Mouse (Mus musculus): ENCODE data around the gene Tnnt1. TPM values are rescaled to one million over a fixed set of nuclear protein-coding genes. Genes with fewer than 3 reads are reported as not detected.

The Tnnt1 gene
- polyA plus RNA-seq, 1 experiment from 2014 or later: 229 TPM

GRCm38 (mm10) chr7:4515853-4516252 is 329 bp downstream of the Tnnt1 start:
- Histone ChIP-seq H3K9ac (no peak overlapping the region), H3K4me3 (no peak overlapping the region), H3K9me3 (no peaks in the 10 kb centered on the region), H3K4me2 (no peak overlapping the region), H3K27me3 (0 out of 2 replicates have a peak, but pooled peaks cover 4% of the 10 kb centered on the region), H3K27ac (peak overlapping the region; percentile 24; the same call in 1 of the 2 replicates), H3K4me1 (peaks cover 11% of the 10 kb centered on the region), H3K36me3 (no peaks in the 10 kb centered on the region)
- WGBS: 44% methylated on average over 6 of the region's 6 CpGs
- no peak for ATAC-seq (ENCODE audit: insufficient number of reproducible peaks, low FRiP score, low TSS enrichment, low read depth)

- Histone ChIP-seq H3K27ac (peak overlapping the region; percentile 48), H3K27me3 (no peaks in the 10 kb centered on the region), H3K9ac (no peak overlapping the region), H3K4me1 (peaks cover 17% of the 10 kb centered on the region), H3K4me3 (peak overlapping the region; percentile 6; the same call in 1 of the 2 replicates), H3K4me2 (peak overlapping the region; percentile 10; the same call in 1 of the 2 replicates), H3K36me3 (no peaks in the 10 kb centered on the region), H3K9me3 (no peaks in the 10 kb centered on the region)
- peak; percentile 31; the same call in 1 of the 2 replicates for ATAC-seq (ENCODE audit: insufficient number of reproducible peaks, low FRiP score, low TSS enrichment, low read depth)
- 50% methylated on average over 6 of the region's 6 CpGs for WGBS
Observed at GRCm38 (mm10) chr7:4513829-4514712, 2.1 kb downstream of the Tnnt1 start.

GRCm38 (mm10) chr7:4513236-4513635 is 2.9 kb downstream of the Tnnt1 start:
- WGBS: 31% methylated on average over 13 of the region's 13 CpGs
- H3K4me2 ChIP-seq: no peak overlapping the region
- H3K27me3 ChIP-seq: no peaks in the 10 kb centered on the region
- H3K4me3 ChIP-seq: no peak overlapping the region
- ATAC-seq (ENCODE audit: insufficient number of reproducible peaks, low FRiP score, low TSS enrichment, low read depth): no peak
- H3K36me3 ChIP-seq: no peaks in the 10 kb centered on the region
- no peaks in the 10 kb centered on the region for H3K9me3 ChIP-seq
- no peak overlapping the region for H3K9ac ChIP-seq
- H3K27ac ChIP-seq: no peak overlapping the region
- H3K4me1 ChIP-seq: peaks cover 17% of the 10 kb centered on the region

GRCm38 (mm10) chr7:4511489-4512224 is 4.5 kb downstream of the Tnnt1 start:
- ATAC-seq (ENCODE audit: insufficient number of reproducible peaks, low FRiP score, low TSS enrichment, low read depth): no peak
- Histone ChIP-seq H3K36me3 (no peaks in the 10 kb centered on the region), H3K4me2 (no peak overlapping the region), H3K9me3 (no peaks in the 10 kb centered on the region), H3K4me1 (peaks cover 17% of the 10 kb centered on the region), H3K9ac (no peak overlapping the region), H3K4me3 (no peak overlapping the region), H3K27me3 (no peaks in the 10 kb centered on the region), H3K27ac (no peak overlapping the region)
- 65% methylated on average over 8 of the region's 8 CpGs for WGBS

GRCm38 (mm10) chr7:4509863-4510608 is 6.1 kb downstream of the Tnnt1 start:
- Histone ChIP-seq H3K9ac (no peak overlapping the region), H3K27me3 (no peaks in the 10 kb centered on the region), H3K4me3 (peak overlapping the region; percentile 15; the same call in 1 of the 2 replicates), H3K27ac (no peak overlapping the region; the same call in 1 of the 2 replicates), H3K9me3 (no peaks in the 10 kb centered on the region), H3K4me2 (0 out of 2 replicates have a peak overlapping the region, but pooled peaks have one; percentile 10), H3K4me1 (peaks cover 17% of the 10 kb centered on the region), H3K36me3 (no peaks in the 10 kb centered on the region)
- 15% methylated on average over 24 of the region's 24 CpGs for WGBS
- ATAC-seq (ENCODE audit: insufficient number of reproducible peaks, low FRiP score, low TSS enrichment, low read depth): 0 out of 2 replicates have a peak, but pooled peaks have one; percentile 53

GRCm38 (mm10) chr7:4508739-4509116 is 7.5 kb downstream of the Tnnt1 start:
- Histone ChIP-seq H3K4me1 (peaks cover 12% of the 10 kb centered on the region; the same call in 1 of the 2 replicates), H3K9me3 (no peaks in the 10 kb centered on the region), H3K27me3 (no peaks in the 10 kb centered on the region), H3K4me3 (no peak overlapping the region), H3K9ac (no peak overlapping the region), H3K4me2 (no peak overlapping the region), H3K36me3 (no peaks in the 10 kb centered on the region), H3K27ac (no peak overlapping the region)
- 87% methylated on average over 8 of the region's 8 CpGs for WGBS
- no peak for ATAC-seq (ENCODE audit: insufficient number of reproducible peaks, low FRiP score, low TSS enrichment, low read depth)

- WGBS: 69% methylated on average over 27 of the region's 32 CpGs
- ATAC-seq (ENCODE audit: insufficient number of reproducible peaks, low FRiP score, low TSS enrichment, low read depth): no peak
- H3K9ac ChIP-seq: no peak overlapping the region
Observed at GRCm38 (mm10) chr7:4508062-4508738, 8.0 kb downstream of the Tnnt1 start.

GRCm38 (mm10) chr7:4507220-4507619 is 9.0 kb downstream of the Tnnt1 start:
- no peak for ATAC-seq (ENCODE audit: insufficient number of reproducible peaks, low FRiP score, low TSS enrichment, low read depth)
- H3K36me3 ChIP-seq: no peaks in the 10 kb centered on the region
- no peaks in the 10 kb centered on the region for H3K27me3 ChIP-seq
- WGBS: 69% methylated on average over 2 of the region's 4 CpGs
- no peak overlapping the region for H3K9ac ChIP-seq
- H3K27ac ChIP-seq: no peak overlapping the region
- no peak overlapping the region for H3K4me2 ChIP-seq
- peaks cover 12% of the 10 kb centered on the region; the same call in 1 of the 2 replicates for H3K4me1 ChIP-seq
- no peaks in the 10 kb centered on the region for H3K9me3 ChIP-seq
- H3K4me3 ChIP-seq: no peak overlapping the region

More at GRCm38 (mm10) chr7:4508062-4508738, 8.0 kb downstream of the Tnnt1 start:
- no peaks in the 10 kb centered on the region for H3K9me3 ChIP-seq
- H3K4me2 ChIP-seq: no peak overlapping the region
- H3K4me3 ChIP-seq: no peak overlapping the region
- H3K27me3 ChIP-seq: no peaks in the 10 kb centered on the region
- H3K27ac ChIP-seq: no peak overlapping the region
- no peaks in the 10 kb centered on the region for H3K36me3 ChIP-seq
- H3K4me1 ChIP-seq: peaks cover 12% of the 10 kb centered on the region; the same call in 1 of the 2 replicates

- no peak for ATAC-seq (ENCODE audit: insufficient number of reproducible peaks, low FRiP score, low TSS enrichment, low read depth)
- no peaks in the 10 kb centered on the region for H3K36me3 ChIP-seq
- H3K9me3 ChIP-seq: no peaks in the 10 kb centered on the region
- 64% methylated on average over 11 of the region's 11 CpGs for WGBS
- no peak overlapping the region for H3K9ac ChIP-seq
- no peak overlapping the region for H3K4me3 ChIP-seq
- no peaks in the 10 kb centered on the region for H3K27me3 ChIP-seq
- H3K27ac ChIP-seq: no peak overlapping the region
- no peak overlapping the region for H3K4me2 ChIP-seq
- H3K4me1 ChIP-seq: peaks cover 15% of the 10 kb centered on the region
Observed at GRCm38 (mm10) chr7:4504646-4505435, 11.3 kb downstream of the Tnnt1 start.

GRCm38 (mm10) chr7:4503858-4504257 is 12.3 kb downstream of the Tnnt1 start:
- H3K4me3 ChIP-seq: no peak overlapping the region
- 84% methylated on average over 5 of the region's 5 CpGs for WGBS
- no peaks in the 10 kb centered on the region for H3K27me3 ChIP-seq
- 0 out of 2 replicates have a peak, but pooled peaks cover 2% of the 10 kb centered on the region for H3K36me3 ChIP-seq
- no peak overlapping the region for H3K9ac ChIP-seq
- no peak overlapping the region for H3K27ac ChIP-seq
- ATAC-seq (ENCODE audit: insufficient number of reproducible peaks, low FRiP score, low TSS enrichment, low read depth): no peak
- H3K4me1 ChIP-seq: peaks cover 20% of the 10 kb centered on the region
- H3K4me2 ChIP-seq: no peak overlapping the region
- H3K9me3 ChIP-seq: no peaks in the 10 kb centered on the region
